Comparison of ENCODE assay signal across 12 mouse cellular contexts in the genomic region with DNA sequence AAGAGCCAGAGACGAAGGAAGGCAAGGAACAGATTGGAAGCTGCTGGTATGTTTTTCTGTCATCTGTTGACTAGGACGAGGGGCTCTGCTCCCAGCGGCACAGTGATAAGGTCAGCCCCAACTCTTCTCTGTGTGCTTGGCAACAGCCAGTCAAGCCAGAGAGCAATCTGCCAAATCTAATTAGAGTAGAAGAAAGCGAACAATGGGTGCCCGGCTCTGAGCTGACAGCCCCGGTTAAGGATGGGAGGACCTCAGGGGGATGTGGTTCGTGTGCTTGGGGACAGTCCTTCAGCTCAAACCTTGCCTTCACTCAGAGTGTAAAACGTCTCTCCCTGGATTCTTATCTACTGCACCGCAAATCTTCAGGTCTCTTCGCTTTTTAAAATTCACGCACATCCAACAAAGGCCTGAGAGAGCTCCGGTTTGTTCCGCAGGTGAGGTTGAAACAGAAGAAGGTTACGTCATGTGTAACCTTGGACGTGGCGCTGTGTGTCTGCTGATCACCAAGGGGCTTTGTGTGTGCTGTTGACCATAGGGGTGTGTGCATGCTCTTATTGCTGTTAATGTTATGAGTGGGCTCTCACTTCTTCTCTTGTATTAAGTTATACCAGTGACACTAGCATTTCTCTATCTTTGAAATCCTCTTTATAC. TPM values are rescaled to one million over a fixed set of nuclear protein-coding genes. Genes with fewer than 3 reads are reported as not detected.
A peak's percentile ranks its signal among the peaks of the same experiment; 100 is the strongest.
DNase-seq lines count a peak whose midpoint lies in the region; ATAC-seq and TF ChIP-seq lines count a peak whose summit lies in the region.
"Had no signal": no experiment of that assay in that cellular context is flagged by ENCODE, and none has a peak within 500 bp of the region (broad histone marks: within the 10 kb centered on the region; RNA-seq: fewer than 3 reads in every experiment).

No protein-coding gene starts in this region.

- DNase-seq in heart, adult 11 months = peak; percentile 88
- no peak for DNase-seq in heart, postnatal 10 days
- DNase-seq in ES-E14 (ENCODE audit: low read depth, low spot score) = no peak
- DNase-seq in forebrain, embryonic 10.5 days (ENCODE audit: extremely low spot score, low spot score) = peak; percentile 69
- DNase-seq in thymus, postnatal 25 days = no peak
- DNase-seq in adipocyte (ENCODE audit: low spot score) = no peak
- DNase-seq: adrenal gland, postnatal 25 days; layer of hippocampus, adult 9-11 months; right cerebral cortex, adult 18-20 months had no signal

- H3K4me2 ChIP-seq in midbrain, embryonic 12.5 days (replicated peaks) = peak overlapping the region; percentile 57
- H3K4me2 ChIP-seq: lung, embryonic 15.5 days had no signal

- no peak overlapping the region for H3K4me3 ChIP-seq in ES-E14 (ENCODE audit: insufficient read depth in 1 of 2, low read depth in 1 of 2, low read length in 2 of 2, poor library complexity in 1 of 2, severe bottlenecking in 1 of 2)
- H3K4me3 ChIP-seq in forebrain, embryonic 10.5 days = peak overlapping the region; percentile 51
- H3K4me3 ChIP-seq in midbrain, embryonic 12.5 days = peak overlapping the region; percentile 54
- H3K4me3 ChIP-seq: lung, embryonic 15.5 days had no signal

- no peak overlapping the region for H3K27ac ChIP-seq in ES-E14 (ENCODE audit: insufficient read depth, low read depth, low read length, poor library complexity, severe bottlenecking)
- H3K27ac ChIP-seq in forebrain, embryonic 10.5 days = peak overlapping the region; percentile 92
- H3K27ac ChIP-seq in midbrain, embryonic 12.5 days (replicated peaks) = peak overlapping the region; percentile 96
- H3K27ac ChIP-seq: lung, embryonic 15.5 days had no signal

- WGBS in forebrain, embryonic 10.5 days = 32% methylated on average over 16 of the region's 16 CpGs
- WGBS in midbrain, embryonic 12.5 days = 7% methylated on average over 16 of the region's 16 CpGs

- 0 out of 2 replicates have a peak overlapping the region, but pooled peaks have one; percentile 15 for H3K9ac ChIP-seq in ES-E14 (ENCODE audit: insufficient read depth, low read depth, low read length, poor library complexity, severe bottlenecking)
- peak overlapping the region; percentile 71 for H3K9ac ChIP-seq in midbrain, embryonic 12.5 days (replicated peaks)
- H3K9ac ChIP-seq: lung, embryonic 15.5 days had no signal

- ATAC-seq in midbrain, embryonic 12.5 days (ENCODE audit: low FRiP score, low read depth) = peak; percentile 75
- ATAC-seq in monocyte, adult 5-6 weeks (replicated peaks; ENCODE audit: insufficient number of reproducible peaks, low FRiP score, low TSS enrichment, poor library complexity, severe bottlenecking) = no peak

- no peaks in the 10 kb centered on the region for H3K36me3 ChIP-seq in ES-E14 (ENCODE audit: control insufficient read depth, insufficient read depth, low read length, poor library complexity, severe bottlenecking)
- H3K36me3 ChIP-seq in forebrain, embryonic 10.5 days (replicated peaks) = no peaks in the 10 kb centered on the region
- no peaks in the 10 kb centered on the region for H3K36me3 ChIP-seq in midbrain, embryonic 12.5 days
- H3K36me3 ChIP-seq: lung, embryonic 15.5 days had no signal

- H3K27me3 ChIP-seq in forebrain, embryonic 10.5 days (ENCODE audit: poor library complexity, severe bottlenecking) = peaks cover 22% of the 10 kb centered on the region
- no peaks in the 10 kb centered on the region for H3K27me3 ChIP-seq in midbrain, embryonic 12.5 days
- H3K27me3 ChIP-seq: lung, embryonic 15.5 days had no signal

- in situ Hi-C loops in ES-E14 (cut with MboI; ENCODE audit: low sequenced_read_pairs in 2 of 2, unreplicated experiment in 2 of 2) = no loop called here

- H3K9me3 ChIP-seq in ES-E14 (ENCODE audit: control insufficient read depth, insufficient read depth, low read depth, low read length) = no peaks in the 10 kb centered on the region
- no peaks in the 10 kb centered on the region for H3K9me3 ChIP-seq in forebrain, embryonic 10.5 days
- no peaks in the 10 kb centered on the region for H3K9me3 ChIP-seq in midbrain, embryonic 12.5 days
- H3K9me3 ChIP-seq: lung, embryonic 15.5 days had no signal

- peaks cover 19 to 45% of the 10 kb centered on the region in 2 experiments for H3K4me1 ChIP-seq in ES-E14 (ENCODE audit: control insufficient read depth in 2 of 2, insufficient read depth in 2 of 2, low read length in 2 of 2, poor library complexity in 1 of 2)
- H3K4me1 ChIP-seq in forebrain, embryonic 10.5 days = peaks cover 89% of the 10 kb centered on the region
- peaks cover 76% of the 10 kb centered on the region for H3K4me1 ChIP-seq in midbrain, embryonic 12.5 days

- intact Hi-C loops in heart, postnatal 10 days (cut with DNase I) = loop anchor here (2.0 kb wide), 1 partner anchor 49 kb away; a partner anchor contains a TSS

TF ChIP-seq in ES-E14, 5 proteins besides CTCF, POLR2A, EP300 and RAD21:
- TF ChIP-seq ZNF384 (IDR thresholded peaks at IDR 0.05; ENCODE audit: low read depth, low read length) = no peak
- TF ChIP-seq CHD2 (IDR thresholded peaks at IDR 0.05; ENCODE audit: low read depth, low read length) = no peak
- no peak for TF ChIP-seq ZC3H11A (IDR thresholded peaks at IDR 0.05; ENCODE audit: borderline replicate concordance, low read depth, low read length)
- no peak for TF ChIP-seq HCFC1 (IDR thresholded peaks at IDR 0.05; ENCODE audit: borderline replicate concordance, insufficient read depth, low read length)
- no peak for TF ChIP-seq MAFK (IDR thresholded peaks at IDR 0.05; ENCODE audit: insufficient read depth, low read depth, low read length)

RNA-seq across cellular contexts. Expression of a gene that starts 30.1 kb away (rescaled TPM):
- total RNA-seq in heart, postnatal 10 days (2021) = 100 to 1,000 TPM; 263 to 273 TPM
- total RNA-seq in ES-E14 (2012; rRNA removed) = 595 and 862 TPM in 2 replicates
- polyA plus RNA-seq in forebrain, embryonic 10.5 days (2016; fragmentation: Nextera tagmentation; extraction: Ambion mirVana) = 2,769 and 3,107 TPM in 2 replicates
- polyA plus RNA-seq in midbrain, embryonic 12.5 days (2016; fragmentation: Nextera tagmentation; extraction: Ambion mirVana) = 9,394 and 9,642 TPM in 2 replicates
- total RNA-seq in monocyte, adult 5-6 weeks (2017) = 79.8 to 96.7 TPM (median 88.2 TPM) in 3 replicates

RNA-seq across cellular contexts. Expression of a gene that starts 30.2 kb away (rescaled TPM):
- not detected for total RNA-seq in heart, postnatal 10 days (2021)
- total RNA-seq in ES-E14 (2012; rRNA removed) = not detected in 2 replicates
- polyA plus RNA-seq in forebrain, embryonic 10.5 days (2016; fragmentation: Nextera tagmentation; extraction: Ambion mirVana) = not detected in 2 replicates
- polyA plus RNA-seq in midbrain, embryonic 12.5 days (2016; fragmentation: Nextera tagmentation; extraction: Ambion mirVana) = not detected in 2 replicates
- total RNA-seq in monocyte, adult 5-6 weeks (2017) = 12.2 to 56.4 TPM in 2 of 3 replicates, not detected in the other
- total RNA-seq: adrenal gland, postnatal 25 days had no signal
- polyA plus RNA-seq: lung, embryonic 15.5 days had no signal

RNA-seq across cellular contexts. Expression of a gene that starts 46.1 kb away (rescaled TPM):
- total RNA-seq in heart, postnatal 10 days (2021) = 10 to 100 TPM; 80.7 to 99.8 TPM
- total RNA-seq in ES-E14 (2012; rRNA removed) = 335 and 424 TPM in 2 replicates
- 160 and 171 TPM in 2 replicates for polyA plus RNA-seq in forebrain, embryonic 10.5 days (2016; fragmentation: Nextera tagmentation; extraction: Ambion mirVana)
- 73.7 and 79.3 TPM in 2 replicates for polyA plus RNA-seq in midbrain, embryonic 12.5 days (2016; fragmentation: Nextera tagmentation; extraction: Ambion mirVana)
- 104 to 150 TPM (median 116 TPM) in 3 replicates for total RNA-seq in monocyte, adult 5-6 weeks (2017)

RNA-seq across cellular contexts. Expression of a gene that starts 49.2 kb away (rescaled TPM):
- total RNA-seq in heart, postnatal 10 days (2021) = 100 to 1,000 TPM; 373 to 402 TPM
- 1,092 and 1,539 TPM in 2 replicates for total RNA-seq in ES-E14 (2012; rRNA removed)
- 2,760 and 2,766 TPM in 2 replicates for polyA plus RNA-seq in forebrain, embryonic 10.5 days (2016; fragmentation: Nextera tagmentation; extraction: Ambion mirVana)
- polyA plus RNA-seq in midbrain, embryonic 12.5 days (2016; fragmentation: Nextera tagmentation; extraction: Ambion mirVana) = 1,566 and 1,635 TPM in 2 replicates
- 86.5 to 154 TPM (median 137 TPM) in 3 replicates for total RNA-seq in monocyte, adult 5-6 weeks (2017)

Comparison
In these comparisons a context has a peak if more than half of its experiments do, and no peak if none do; other contexts are left out.
1. DNase-seq: peak in heart, adult 11 months (single experiment) and forebrain, embryonic 10.5 days (single experiment); none in heart, postnatal 10 days (0 of 2), ES-E14 (single experiment), thymus, postnatal 25 days (single experiment) and adipocyte (single experiment).
2. H3K4me3 ChIP-seq: peak in forebrain, embryonic 10.5 days (single experiment) and midbrain, embryonic 12.5 days (single experiment); none in ES-E14 (0 of 2).